Mouse (Mus musculus): ENCODE measurements around the gene Med29. TPM values are rescaled to one million over a fixed set of nuclear protein-coding genes. Genes with fewer than 3 reads are reported as not detected.
A peak's percentile ranks its signal among the peaks of the same experiment; 100 is the strongest.

Med29 gene
- total RNA-seq, 2 experiments from 2014 or later, result 22.1 to 28.3 TPM

DNA sequence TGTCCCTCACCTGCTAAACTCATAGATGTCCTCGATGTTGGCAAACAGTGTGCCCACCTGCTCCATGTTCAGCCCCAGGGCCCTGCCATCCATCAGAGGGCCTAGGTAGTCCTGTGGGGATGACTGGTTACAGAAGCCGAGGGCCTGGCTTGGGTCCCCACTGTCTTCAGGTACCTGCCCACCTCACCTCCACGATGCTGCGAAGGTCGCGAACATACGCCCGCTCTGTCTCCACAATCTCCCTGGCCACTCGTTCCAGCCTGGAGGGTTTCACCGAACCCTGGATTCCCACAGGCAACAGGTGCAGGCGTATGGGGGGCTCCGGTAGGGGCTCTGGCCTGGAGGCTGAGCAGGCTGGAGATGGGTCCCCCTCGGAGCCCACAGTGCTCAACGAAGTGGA lies 22.5 kb downstream of the Med29 start:
- Histone ChIP-seq H3K27ac (peak overlapping the region; percentile 94; the same call in 1 of the 2 replicates), H3K4me3 (peak overlapping the region; percentile 76)
- DNase-seq, result no peak
- TF ChIP-seq CTCF (IDR thresholded peaks at IDR 0.05), result no peak
- intact Hi-C loops (cut with DNase I), result loop anchor here (2.0 kb wide), 1 partner anchor 17 kb away; no protein-coding TSS in a partner anchor

DNA sequence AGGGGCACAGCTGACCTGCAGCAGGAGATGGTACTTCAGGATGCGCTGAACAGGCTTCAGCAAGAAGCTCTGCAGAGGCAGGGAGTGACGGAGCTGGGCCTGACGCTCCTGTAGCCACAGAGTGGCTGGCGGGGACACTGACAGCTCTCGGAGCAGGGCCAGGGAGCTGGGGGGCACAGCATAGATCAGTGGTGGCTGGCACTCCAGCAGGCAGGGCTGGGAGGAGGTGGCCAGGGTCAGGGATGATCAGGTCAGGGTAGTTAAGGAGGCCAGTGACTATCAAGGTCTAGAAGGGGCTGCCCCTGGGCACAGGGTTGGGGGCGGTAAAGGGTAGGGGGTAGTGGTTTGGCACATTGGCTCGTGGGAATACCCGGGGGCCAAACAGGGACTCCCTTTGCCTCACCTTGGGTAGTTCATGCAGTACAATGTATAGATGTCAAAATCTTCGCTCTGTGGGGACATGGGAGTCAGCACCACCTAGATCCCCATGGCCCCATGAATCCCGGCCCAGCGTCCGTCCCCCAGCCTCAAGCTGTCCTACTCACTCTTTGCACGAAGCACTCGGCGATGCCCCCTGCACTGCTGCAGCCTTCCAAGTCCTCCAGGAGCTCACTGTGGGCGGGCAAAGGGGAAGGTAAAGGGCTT lies 24.1 kb downstream of the Med29 start:
- H3K27ac ChIP-seq, result peak overlapping the region; percentile 5; the same call in 1 of the 2 replicates
- no peak for DNase-seq
- TF ChIP-seq CTCF (IDR thresholded peaks at IDR 0.05), result no peak
- intact Hi-C loops (cut with DNase I), result no loop called here
- no peak overlapping the region for H3K4me3 ChIP-seq

DNA sequence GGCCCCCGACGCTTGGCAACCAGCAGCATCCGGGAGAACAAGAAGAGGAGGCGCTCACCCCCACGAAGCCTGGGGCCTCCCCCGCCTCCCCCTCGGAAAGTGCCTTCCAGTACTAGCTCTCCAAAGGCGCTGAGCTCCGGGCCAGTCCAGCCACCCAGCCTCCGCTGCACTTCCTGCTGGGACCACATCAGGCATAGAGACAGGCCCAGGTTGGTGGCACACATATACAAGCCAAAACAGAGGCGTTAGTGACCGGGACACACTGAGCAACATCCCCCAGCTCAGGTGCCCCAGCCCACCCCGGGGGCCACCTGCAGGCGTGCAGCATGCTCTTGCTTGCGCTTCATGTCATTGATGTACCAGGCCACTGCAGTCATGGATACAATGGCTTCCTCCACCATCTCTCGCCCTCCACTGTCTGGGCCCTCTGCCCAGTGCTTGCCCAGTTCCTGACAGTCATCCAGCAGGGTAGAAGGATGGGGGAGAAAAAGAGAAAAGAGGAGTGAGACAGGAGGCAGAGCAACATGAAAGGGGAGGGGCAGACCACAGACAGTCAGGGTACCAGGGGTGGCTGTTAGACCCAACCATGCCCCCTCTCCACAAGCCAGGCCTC lies 24.7 kb downstream of the Med29 start:
- Histone ChIP-seq H3K27ac (no peak overlapping the region), H3K4me3 (no peak overlapping the region)
- intact Hi-C loops (cut with DNase I), result no loop called here
- DNase-seq, result no peak
- no peak for TF ChIP-seq CTCF (IDR thresholded peaks at IDR 0.05)

DNA sequence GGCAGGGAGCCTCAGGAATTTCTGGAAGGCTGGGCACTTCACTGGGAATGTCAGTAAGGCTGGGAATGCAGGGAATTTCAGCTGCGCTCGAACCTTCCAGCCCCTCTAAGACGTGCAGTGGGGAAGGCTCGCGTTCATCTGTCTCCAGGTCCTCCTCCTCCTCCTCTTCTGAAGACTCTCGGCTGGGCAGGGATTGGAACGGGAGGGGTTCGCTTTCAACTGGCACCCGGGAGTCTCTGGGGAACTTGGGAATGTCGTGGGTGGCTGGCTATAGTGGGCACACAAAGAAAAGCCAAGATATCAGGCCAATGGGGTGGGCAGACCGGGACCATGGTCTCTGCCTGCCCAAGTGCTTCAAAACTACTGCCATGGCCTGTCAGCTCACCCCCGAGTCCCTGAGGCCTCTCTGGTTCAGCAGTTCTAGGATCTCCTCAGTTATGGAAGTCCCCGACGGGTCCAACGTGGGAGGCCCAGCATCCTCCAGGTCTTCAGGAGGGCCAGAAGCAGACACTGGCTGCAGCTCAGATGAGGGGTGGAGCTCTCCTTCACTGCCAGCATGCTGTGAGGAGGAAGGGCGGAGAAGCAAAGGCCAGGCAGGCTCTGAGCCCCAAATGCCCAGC lies 30.0 kb downstream of the Med29 start:
- no peak for DNase-seq
- intact Hi-C loops (cut with DNase I), result no loop called here
- H3K4me3 ChIP-seq, result no peak overlapping the region
- no peak for TF ChIP-seq CTCF (IDR thresholded peaks at IDR 0.05)
- peak overlapping the region; percentile 57 for H3K27ac ChIP-seq

DNA sequence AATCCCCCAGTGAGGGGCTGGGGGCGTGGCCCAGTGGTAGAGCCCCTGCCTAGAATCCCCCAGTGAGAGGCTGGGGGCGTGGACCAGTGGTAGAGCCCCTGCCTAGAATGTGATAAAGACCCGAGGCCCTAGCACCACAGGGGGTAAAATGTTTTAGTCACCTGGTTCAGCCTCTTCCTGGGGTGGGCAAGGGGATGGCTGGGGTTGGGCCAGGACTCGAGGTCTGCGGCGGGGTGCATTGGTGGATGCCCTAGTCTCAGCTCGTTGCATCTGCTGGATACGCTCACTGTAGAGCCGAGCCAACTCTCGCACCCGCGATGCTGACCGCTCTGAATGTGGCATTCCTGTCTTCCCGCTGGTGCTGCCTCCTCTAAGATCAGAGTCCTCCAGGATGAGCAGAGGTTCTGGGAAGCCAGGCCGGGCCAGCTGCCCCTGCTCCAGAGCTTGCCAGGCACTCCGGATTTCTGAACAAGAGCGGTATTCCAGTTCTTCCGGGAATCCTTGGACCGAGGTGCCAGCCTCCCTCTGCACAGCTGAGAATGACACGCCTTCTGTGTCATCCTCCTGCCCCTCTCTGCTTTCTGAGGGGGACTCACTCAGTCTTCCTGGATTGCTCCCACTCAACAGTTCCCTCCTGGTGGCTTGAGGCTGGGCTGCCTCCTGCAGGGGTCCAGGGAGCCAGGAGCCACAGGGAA lies 30.7 kb downstream of the Med29 start:
- DNase-seq, result peak; percentile 33
- Histone ChIP-seq H3K27ac (peak overlapping the region; percentile 57), H3K4me3 (no peak overlapping the region)
- intact Hi-C loops (cut with DNase I), result no loop called here
- no peak for TF ChIP-seq CTCF (IDR thresholded peaks at IDR 0.05)

DNA sequence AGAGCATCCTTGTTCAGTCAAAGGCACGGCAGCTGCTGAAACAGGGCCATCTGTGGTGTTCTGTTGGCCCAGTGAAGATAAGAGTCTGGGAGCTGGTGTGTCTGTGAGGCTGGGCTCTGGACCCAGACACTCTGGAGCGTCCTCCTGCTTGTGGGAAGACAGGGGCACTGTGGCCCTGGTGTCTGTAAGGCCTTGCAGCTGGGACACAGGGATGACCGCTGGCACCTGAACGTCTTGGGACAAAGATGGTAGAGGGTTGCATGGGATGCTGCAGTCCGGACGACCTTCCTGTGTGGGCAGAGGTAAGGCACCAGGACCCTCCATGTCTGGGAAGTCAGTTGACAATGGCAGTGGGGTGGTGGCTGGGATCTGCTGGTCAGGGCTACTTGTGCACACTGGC lies 32.2 kb downstream of the Med29 start:
- no peak for TF ChIP-seq CTCF (IDR thresholded peaks at IDR 0.05)
- H3K27ac ChIP-seq, result no peak overlapping the region

DNA sequence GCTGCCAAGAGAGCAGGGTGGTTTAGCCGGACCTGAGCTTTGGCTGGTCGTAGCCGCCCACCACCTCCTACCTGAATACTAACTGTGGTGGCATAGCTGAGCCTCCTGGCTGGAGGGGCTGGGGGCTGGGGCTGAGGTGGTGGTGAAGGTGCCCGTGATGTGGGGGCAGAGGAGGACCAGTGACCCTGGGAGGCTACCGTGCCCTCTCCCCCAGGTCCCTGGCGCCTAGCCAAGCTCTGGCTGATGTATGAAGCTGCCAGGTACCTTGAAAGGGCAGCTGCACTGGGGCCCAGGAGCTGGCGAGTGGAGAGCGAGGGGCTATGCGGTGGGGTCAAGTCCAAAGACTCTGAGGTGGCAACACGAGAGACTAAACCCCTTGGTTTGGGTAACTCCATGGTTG lies 32.7 kb downstream of the Med29 start:
- Histone ChIP-seq H3K4me3 (no peak overlapping the region), H3K27ac (no peak overlapping the region)
- intact Hi-C loops (cut with DNase I), result no loop called here
- TF ChIP-seq CTCF (IDR thresholded peaks at IDR 0.05), result no peak
- peak; percentile 45 for DNase-seq

More for the DNA sequence above, 32.2 kb downstream of the Med29 start:
- intact Hi-C loops (cut with DNase I), result no loop called here
- no peak overlapping the region for H3K4me3 ChIP-seq
- DNase-seq, result no peak

DNA sequence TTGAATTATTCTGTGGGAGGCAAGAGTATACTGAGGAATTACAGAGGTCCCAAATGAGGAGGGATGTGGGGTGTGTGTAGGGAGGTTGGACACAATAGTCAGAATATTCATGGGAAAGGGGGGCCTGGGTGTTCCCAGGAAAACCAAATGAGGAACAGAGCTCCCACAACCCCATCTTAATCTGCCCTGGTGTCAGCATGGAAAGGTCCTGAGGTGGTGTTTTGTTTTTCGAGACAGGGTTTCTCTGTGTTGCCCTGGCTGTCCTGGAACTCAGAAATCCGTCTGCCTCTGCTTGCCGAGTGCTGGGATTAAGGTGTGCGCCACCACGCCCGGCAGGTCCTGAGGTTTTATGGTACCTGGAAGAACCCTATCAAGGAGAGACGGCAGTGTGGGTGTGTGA lies 34.1 kb downstream of the Med29 start:
- no peak for DNase-seq
- H3K4me3 ChIP-seq, result no peak overlapping the region
- intact Hi-C loops (cut with DNase I), result no loop called here
- no peak for TF ChIP-seq CTCF (IDR thresholded peaks at IDR 0.05)
- H3K27ac ChIP-seq, result peak overlapping the region; percentile 75

DNA sequence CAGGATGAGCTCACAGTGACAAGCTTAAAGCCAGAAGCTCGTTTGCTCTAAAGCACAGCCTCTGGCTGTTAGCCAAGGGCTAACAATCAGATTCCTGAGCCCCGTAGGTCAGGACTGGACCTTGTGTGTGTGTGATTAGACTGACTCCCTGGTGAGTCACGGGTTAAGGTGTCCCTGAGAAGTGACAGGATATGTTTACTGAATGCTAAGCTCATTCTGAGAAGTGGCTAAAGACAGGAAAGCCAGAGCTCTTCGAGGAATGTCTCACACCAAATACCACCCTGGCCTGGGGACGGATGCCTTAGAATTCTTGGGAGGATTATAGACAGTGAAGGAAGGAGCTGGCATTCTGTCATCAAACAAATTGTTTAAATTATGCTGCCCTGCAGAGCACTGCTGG lies 34.5 kb downstream of the Med29 start:
- TF ChIP-seq CTCF (IDR thresholded peaks at IDR 0.05), result no peak
- no peak overlapping the region for H3K4me3 ChIP-seq
- intact Hi-C loops (cut with DNase I), result no loop called here
- H3K27ac ChIP-seq, result peak overlapping the region; percentile 75
- no peak for DNase-seq

DNA sequence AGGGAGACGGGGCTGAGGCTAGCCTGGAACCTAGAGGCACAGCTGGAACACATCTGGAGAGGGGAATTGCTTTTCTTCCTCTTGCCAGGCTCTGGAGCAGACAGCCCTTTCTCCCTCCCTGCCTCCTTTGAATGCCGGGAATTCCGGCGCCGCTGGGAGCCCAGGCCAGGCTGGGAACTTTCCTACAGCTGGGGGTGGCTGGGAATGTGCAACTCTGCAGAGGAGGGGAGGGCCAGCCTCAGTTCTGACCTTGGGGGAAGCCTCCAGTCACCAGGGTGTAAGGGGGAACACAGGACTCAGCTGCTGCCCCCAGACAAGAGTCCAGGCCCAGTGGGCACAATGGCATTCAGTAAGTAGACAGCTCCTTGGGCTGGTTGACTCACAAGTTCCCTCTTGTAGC lies 35.5 kb downstream of the Med29 start:
- DNase-seq, result peak; percentile 59
- intact Hi-C loops (cut with DNase I), result no loop called here

DNA sequence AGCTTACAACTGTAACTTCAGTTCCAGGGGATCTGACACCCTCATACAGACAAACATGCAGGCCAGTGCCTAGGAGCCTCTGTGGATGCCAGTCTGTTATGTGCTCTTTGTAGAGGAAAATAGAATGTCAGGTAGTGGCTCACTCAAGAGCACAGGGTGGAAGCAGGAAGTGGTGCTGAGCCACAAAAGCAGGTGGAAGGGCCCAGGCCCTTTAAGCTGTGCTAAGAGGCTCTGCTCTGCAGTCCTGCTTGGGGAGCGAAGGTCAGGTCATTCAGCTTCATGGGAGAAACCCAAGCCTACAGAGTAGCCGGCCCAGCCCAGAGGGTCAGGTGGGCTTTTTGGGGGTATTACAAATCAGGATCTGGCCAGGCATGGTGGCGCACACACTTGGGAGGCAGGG lies 37.3 kb downstream of the Med29 start:
- no peak for DNase-seq
- H3K4me3 ChIP-seq, result no peak overlapping the region
- no peak overlapping the region for H3K27ac ChIP-seq
- TF ChIP-seq CTCF (IDR thresholded peaks at IDR 0.05), result no peak
- intact Hi-C loops (cut with DNase I), result no loop called here

More for the DNA sequence above, 35.5 kb downstream of the Med29 start:
- Histone ChIP-seq H3K27ac (peak overlapping the region; percentile 75), H3K4me3 (0 out of 2 replicates have a peak overlapping the region, but pooled peaks have one; percentile 4)
- TF ChIP-seq CTCF (IDR thresholded peaks at IDR 0.05), result no peak

DNA sequence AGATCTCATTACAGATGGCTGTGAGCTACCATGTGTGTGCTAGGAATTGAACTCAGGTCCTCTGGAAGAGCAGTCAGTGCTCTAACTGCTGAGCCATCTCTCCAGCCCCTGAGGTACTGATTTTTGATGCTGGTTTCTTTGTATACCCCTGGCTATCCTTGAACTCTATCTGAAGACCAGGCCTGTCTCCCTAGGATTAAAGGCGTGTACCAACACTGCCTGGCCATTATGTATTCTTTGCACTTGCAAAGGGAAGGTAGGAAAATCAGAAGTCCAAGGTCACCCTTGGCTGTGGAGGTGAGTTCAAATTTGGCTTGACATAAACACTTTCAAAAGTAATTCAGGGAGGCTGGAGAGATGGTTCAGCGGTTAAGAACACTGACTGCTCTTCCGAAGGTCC lies 37.9 kb downstream of the Med29 start:
- intact Hi-C loops (cut with DNase I), result no loop called here
- Histone ChIP-seq H3K4me3 (no peak overlapping the region), H3K27ac (no peak overlapping the region)
- no peak for TF ChIP-seq CTCF (IDR thresholded peaks at IDR 0.05)
- no peak for DNase-seq

DNA sequence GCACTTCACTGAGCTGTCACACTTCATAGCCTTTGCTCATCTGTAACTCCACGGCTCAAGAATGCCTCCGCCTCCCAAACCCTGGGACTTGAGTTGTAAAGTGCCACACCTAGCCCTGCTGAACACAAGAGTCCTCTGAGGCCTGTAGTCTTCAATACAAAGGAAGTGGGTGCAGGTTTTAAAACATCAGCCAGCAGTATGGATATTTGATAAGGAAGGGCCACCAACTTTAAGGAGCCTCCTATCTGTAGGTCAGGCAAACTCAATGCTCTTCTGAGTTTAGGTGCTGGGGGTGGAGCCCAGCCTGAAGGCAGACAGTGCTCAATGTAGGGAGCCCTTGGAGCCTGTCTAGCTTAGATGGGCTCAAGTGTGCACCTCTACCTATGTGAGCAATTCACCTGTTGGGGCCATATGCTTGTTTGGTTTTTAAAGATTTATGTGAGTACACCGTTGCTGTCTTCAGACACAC lies 38.4 kb downstream of the Med29 start:
- Histone ChIP-seq H3K4me3 (no peak overlapping the region), H3K27ac (no peak overlapping the region)
- no peak for DNase-seq
- intact Hi-C loops (cut with DNase I), result no loop called here
- no peak for TF ChIP-seq CTCF (IDR thresholded peaks at IDR 0.05)
